Mouse (Mus musculus): ENCODE data around the gene Gadd45a. TPM values are rescaled to one million over a fixed set of nuclear protein-coding genes. Genes with fewer than 3 reads are reported as not detected.

Gene Gadd45a
- polyA plus RNA-seq, 1 experiment from 2014 or later: 54.4 TPM

- H3K36me3 ChIP-seq (ENCODE audit: control insufficient read depth, insufficient read depth): no peaks in the 10 kb centered on the region
- ATAC-seq (ENCODE audit: low read depth): no peak
- 58% methylated on average over 7 of the region's 7 CpGs for WGBS (ENCODE audit: insufficient replicate concordance)
These were observed 20.6 kb downstream of the Gadd45a start for GRCm38 (mm10) chr6:67016520-67017111.

GRCm38 (mm10) chr6:67015739-67016519 lies 21.3 kb downstream of the Gadd45a start:
- no peak overlapping the region for H3K4me3 ChIP-seq (ENCODE audit: low read depth, low read length)
- WGBS (ENCODE audit: insufficient replicate concordance): 58% methylated on average over 8 of the region's 8 CpGs
- ATAC-seq (ENCODE audit: low read depth): no peak

More at GRCm38 (mm10) chr6:67016520-67017111, 20.6 kb downstream of the Gadd45a start:
- Histone ChIP-seq H3K4me2 (ENCODE audit: low read depth, low read length) (no peak overlapping the region), H3K27me3 (ENCODE audit: control insufficient read depth, insufficient read depth, low read depth, low read length) (no peaks in the 10 kb centered on the region), H3K4me3 (ENCODE audit: low read depth, low read length) (no peak overlapping the region), H3K9ac (ENCODE audit: low read depth, low read length) (no peak overlapping the region; the same call in 1 of the 2 replicates), H3K27ac (ENCODE audit: low read length) (no peak overlapping the region), H3K4me1 (ENCODE audit: control insufficient read depth, low read depth, low read length) (peaks cover 31% of the 10 kb centered on the region), H3K9me3 (replicated peaks; ENCODE audit: control insufficient read depth, low read length) (no peaks in the 10 kb centered on the region)

GRCm38 (mm10) chr6:67014679-67015075 lies 22.6 kb downstream of the Gadd45a start:
- ATAC-seq (ENCODE audit: low read depth): peak; percentile 46
- 71% methylated on average over 1 of the region's 1 CpGs for whole genome bisulfite sequencing (ENCODE audit: insufficient replicate concordance)
- H3K9ac ChIP-seq (ENCODE audit: low read depth, low read length): no peak overlapping the region

More at GRCm38 (mm10) chr6:67015739-67016519, 21.3 kb downstream of the Gadd45a start:
- H3K4me1 ChIP-seq (ENCODE audit: control insufficient read depth, low read depth, low read length): peaks cover 31% of the 10 kb centered on the region
- no peaks in the 10 kb centered on the region for H3K9me3 ChIP-seq (replicated peaks; ENCODE audit: control insufficient read depth, low read length)
- H3K27ac ChIP-seq (ENCODE audit: low read length): no peak overlapping the region
- H3K4me2 ChIP-seq (ENCODE audit: low read depth, low read length): no peak overlapping the region
- H3K9ac ChIP-seq (ENCODE audit: low read depth, low read length): no peak overlapping the region; the same call in 1 of the 2 replicates
- H3K36me3 ChIP-seq (ENCODE audit: control insufficient read depth, insufficient read depth): no peaks in the 10 kb centered on the region
- H3K27me3 ChIP-seq (ENCODE audit: control insufficient read depth, insufficient read depth, low read depth, low read length): no peaks in the 10 kb centered on the region

GRCm38 (mm10) chr6:67013949-67014678 lies 23.1 kb downstream of the Gadd45a start:
- peak overlapping the region; percentile 7 for H3K4me2 ChIP-seq (ENCODE audit: low read depth, low read length)
- no peaks in the 10 kb centered on the region for H3K36me3 ChIP-seq (ENCODE audit: control insufficient read depth, insufficient read depth)
- H3K4me3 ChIP-seq (ENCODE audit: low read depth, low read length): no peak overlapping the region
- H3K9ac ChIP-seq (ENCODE audit: low read depth, low read length): peak overlapping the region; percentile 19
- H3K9me3 ChIP-seq (replicated peaks; ENCODE audit: control insufficient read depth, low read length): no peaks in the 10 kb centered on the region
- H3K27me3 ChIP-seq (ENCODE audit: control insufficient read depth, insufficient read depth, low read depth, low read length): no peaks in the 10 kb centered on the region
- peak; percentile 71 for ATAC-seq (ENCODE audit: low read depth)
- peaks cover 31% of the 10 kb centered on the region for H3K4me1 ChIP-seq (ENCODE audit: control insufficient read depth, low read depth, low read length)
- WGBS (ENCODE audit: insufficient replicate concordance): 70% methylated on average over 9 of the region's 9 CpGs
- H3K27ac ChIP-seq (ENCODE audit: low read length): peak overlapping the region; percentile 79

More at GRCm38 (mm10) chr6:67014679-67015075, 22.6 kb downstream of the Gadd45a start:
- no peaks in the 10 kb centered on the region for H3K27me3 ChIP-seq (ENCODE audit: control insufficient read depth, insufficient read depth, low read depth, low read length)
- H3K4me3 ChIP-seq (ENCODE audit: low read depth, low read length): no peak overlapping the region
- H3K27ac ChIP-seq (ENCODE audit: low read length): 0 out of 2 replicates have a peak overlapping the region, but pooled peaks have one; percentile 79
- H3K4me1 ChIP-seq (ENCODE audit: control insufficient read depth, low read depth, low read length): peaks cover 31% of the 10 kb centered on the region
- no peak overlapping the region for H3K4me2 ChIP-seq (ENCODE audit: low read depth, low read length)
- H3K9me3 ChIP-seq (replicated peaks; ENCODE audit: control insufficient read depth, low read length): no peaks in the 10 kb centered on the region
- H3K36me3 ChIP-seq (ENCODE audit: control insufficient read depth, insufficient read depth): no peaks in the 10 kb centered on the region

- Histone ChIP-seq H3K36me3 (ENCODE audit: control insufficient read depth, insufficient read depth) (no peaks in the 10 kb centered on the region), H3K9me3 (replicated peaks; ENCODE audit: control insufficient read depth, low read length) (no peaks in the 10 kb centered on the region), H3K9ac (ENCODE audit: low read depth, low read length) (peak overlapping the region; percentile 19), H3K27ac (ENCODE audit: low read length) (peak overlapping the region; percentile 79), H3K4me2 (ENCODE audit: low read depth, low read length) (peak overlapping the region; percentile 15), H3K4me3 (ENCODE audit: low read depth, low read length) (no peak overlapping the region), H3K4me1 (ENCODE audit: control insufficient read depth, low read depth, low read length) (peaks cover 31% of the 10 kb centered on the region), H3K27me3 (ENCODE audit: control insufficient read depth, insufficient read depth, low read depth, low read length) (no peaks in the 10 kb centered on the region)
- 68% methylated on average over 6 of the region's 6 CpGs for WGBS (ENCODE audit: insufficient replicate concordance)
- peak; percentile 70 for ATAC-seq (ENCODE audit: low read depth)
These were observed 23.8 kb downstream of the Gadd45a start for GRCm38 (mm10) chr6:67013293-67013948.

- Histone ChIP-seq H3K9ac (ENCODE audit: low read depth, low read length) (no peak overlapping the region), H3K27me3 (ENCODE audit: control insufficient read depth, insufficient read depth, low read depth, low read length) (no peaks in the 10 kb centered on the region), H3K36me3 (ENCODE audit: control insufficient read depth, insufficient read depth) (no peaks in the 10 kb centered on the region), H3K4me2 (ENCODE audit: low read depth, low read length) (no peak overlapping the region), H3K9me3 (replicated peaks; ENCODE audit: control insufficient read depth, low read length) (no peaks in the 10 kb centered on the region), H3K27ac (ENCODE audit: low read length) (no peak overlapping the region), H3K4me1 (ENCODE audit: control insufficient read depth, low read depth, low read length) (peaks cover 28% of the 10 kb centered on the region), H3K4me3 (ENCODE audit: low read depth, low read length) (no peak overlapping the region)
- ATAC-seq (ENCODE audit: low read depth): no peak
These were observed 26.1 kb downstream of the Gadd45a start for GRCm38 (mm10) chr6:67011217-67011518.

- no peaks in the 10 kb centered on the region for H3K9me3 ChIP-seq (replicated peaks; ENCODE audit: control insufficient read depth, low read length)
- no peaks in the 10 kb centered on the region for H3K36me3 ChIP-seq (ENCODE audit: control insufficient read depth, insufficient read depth)
- H3K27me3 ChIP-seq (ENCODE audit: control insufficient read depth, insufficient read depth, low read depth, low read length): no peaks in the 10 kb centered on the region
- 73% methylated on average over 7 of the region's 7 CpGs for WGBS (ENCODE audit: insufficient replicate concordance)
- H3K9ac ChIP-seq (ENCODE audit: low read depth, low read length): no peak overlapping the region
- no peak overlapping the region for H3K27ac ChIP-seq (ENCODE audit: low read length)
- H3K4me3 ChIP-seq (ENCODE audit: low read depth, low read length): no peak overlapping the region
- no peak for ATAC-seq (ENCODE audit: low read depth)
- peaks cover 23% of the 10 kb centered on the region for H3K4me1 ChIP-seq (ENCODE audit: control insufficient read depth, low read depth, low read length)
- no peak overlapping the region for H3K4me2 ChIP-seq (ENCODE audit: low read depth, low read length)
These were observed 26.7 kb downstream of the Gadd45a start for GRCm38 (mm10) chr6:67010370-67011216.

GRCm38 (mm10) chr6:67009888-67010287 lies 27.4 kb downstream of the Gadd45a start:
- H3K4me1 ChIP-seq (ENCODE audit: control insufficient read depth, low read depth, low read length): peaks cover 19% of the 10 kb centered on the region
- no peaks in the 10 kb centered on the region for H3K27me3 ChIP-seq (ENCODE audit: control insufficient read depth, insufficient read depth, low read depth, low read length)
- no peaks in the 10 kb centered on the region for H3K9me3 ChIP-seq (replicated peaks; ENCODE audit: control insufficient read depth, low read length)
- no peak overlapping the region for H3K4me2 ChIP-seq (ENCODE audit: low read depth, low read length)
- H3K4me3 ChIP-seq (ENCODE audit: low read depth, low read length): no peak overlapping the region
- no peak overlapping the region for H3K27ac ChIP-seq (ENCODE audit: low read length)
- WGBS (ENCODE audit: insufficient replicate concordance): 70% methylated on average over 3 of the region's 3 CpGs
- no peaks in the 10 kb centered on the region for H3K36me3 ChIP-seq (ENCODE audit: control insufficient read depth, insufficient read depth)
- ATAC-seq (ENCODE audit: low read depth): no peak
- H3K9ac ChIP-seq (ENCODE audit: low read depth, low read length): no peak overlapping the region
